Mouse (Mus musculus) limb, embryonic 12.5 days (tissue): ENCODE measurements around the gene Col1a1. TPM values are rescaled to one million over a fixed set of nuclear protein-coding genes. Genes with fewer than 3 reads are reported as not detected.

Experiments used
- ATAC-seq: fragments of 200-750 bp; cut with Nextera tagmentation; 2 replicates; pipeline ENCODE4 v1.8.0; 2017; ENCODE audit warnings: low read depth, moderate TSS enrichment; ENCODE audit not compliant: insufficient number of reproducible peaks, insufficient read depth, low FRiP score, low TSS enrichment
- H3K27ac ChIP-seq: fragments of 300-500 bp; sonication (generic); 2 replicates; pipeline ENCODE4 v1.5.1; 2016; ENCODE audit warnings: mild to moderate bottlenecking, moderate library complexity
- H3K27me3 ChIP-seq: fragments of 300-500 bp; sonication (generic); 2 replicates; pipeline ENCODE4 v1.6.1; 2016; ENCODE audit warnings: mild to moderate bottlenecking, moderate library complexity
- H3K36me3 ChIP-seq: fragments of 300-500 bp; sonication (generic); 2 replicates; pipeline ENCODE4 v1.6.1; 2016; ENCODE audit warnings: mild to moderate bottlenecking, moderate library complexity
- H3K4me1 ChIP-seq: fragments of 300-500 bp; sonication (generic); replicated peaks from 2 replicates; pipeline ENCODE4 v1.6.1; 2016
- H3K4me2 ChIP-seq: fragments of 300-500 bp; sonication (generic); 2 replicates; pipeline ENCODE4 v1.6.1; 2016; ENCODE audit warnings: mild to moderate bottlenecking, moderate library complexity
- H3K4me3 ChIP-seq: fragments of 300-500 bp; sonication (generic); replicated peaks from 2 replicates; pipeline ENCODE4 v1.5.1; 2016; ENCODE audit warnings: mild to moderate bottlenecking
- H3K9ac ChIP-seq: fragments of 300-500 bp; sonication (generic); replicated peaks from 2 replicates; pipeline ENCODE4 v1.6.1; 2016; ENCODE audit warnings: mild to moderate bottlenecking, moderate library complexity
- H3K9me3 ChIP-seq: fragments of 300-500 bp; sonication (generic); 2 replicates; pipeline ENCODE4 v1.6.1; 2016; ENCODE audit warnings: mild to moderate bottlenecking, moderate library complexity
- WGBS: fragments of 180-500 bp; shearing (Covaris S2); methylation state at CpG from one replicate; pipeline ENCODE4 v1.1.7; 2016; 5-methylcytosine and 5-hydroxymethylcytosine counted together
- polyA plus RNA-seq: library from polyadenylated mRNA; unstranded; fragments of >200 nt; fragmentation: Nextera tagmentation; extraction: Ambion mirVana; gene quantifications from 2 replicates; pipeline ENCODE4 v1.2.1, GENCODE M21; 2016

Col1a1 gene
- polyA plus RNA-seq, 1 experiment from 2014 or later = 290 TPM

DNA sequence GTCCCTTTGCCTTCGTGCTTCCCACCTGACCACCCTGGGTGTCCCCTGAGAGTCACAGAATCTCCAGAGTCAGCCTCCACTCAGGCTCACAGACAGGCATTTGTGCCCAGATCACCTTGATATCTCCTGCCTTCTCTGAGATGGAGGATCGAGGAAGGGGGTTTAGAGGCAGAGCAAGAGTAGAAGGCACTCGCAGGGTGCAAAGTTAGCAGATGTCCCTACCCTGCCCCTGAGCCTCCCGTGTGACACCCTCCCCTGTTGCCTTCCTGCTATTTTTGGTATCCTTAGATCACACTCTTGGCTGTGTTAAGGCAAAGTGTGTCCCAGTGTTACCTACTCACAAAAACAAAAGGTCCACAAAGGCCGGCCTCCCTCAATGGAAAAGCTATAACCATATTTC lies 40.2 kb downstream of the Col1a1 start, which contains the start of gene Sgca:
Gene Sgca (minus strand): TSS at position 129 of the 400 bp plus-strand sequence.
- ATAC-seq = no peak
- Histone ChIP-seq H3K9me3 (no peaks in the 10 kb centered on the region), H3K4me3 (no peak within 1 kb of the TSS), H3K9ac (no peak within 1 kb of the TSS), H3K4me2 (no peak within 1 kb of the TSS), H3K4me1 (peaks cover 14% of the 10 kb centered on the region; the same call in 1 of the 2 replicates), H3K36me3 (no peaks in the 10 kb centered on the region), H3K27ac (no peak within 1 kb of the TSS), H3K27me3 (peaks cover 8% of the 10 kb centered on the region)
- 67% methylated on average over 5 of the region's 5 CpGs for WGBS

DNA sequence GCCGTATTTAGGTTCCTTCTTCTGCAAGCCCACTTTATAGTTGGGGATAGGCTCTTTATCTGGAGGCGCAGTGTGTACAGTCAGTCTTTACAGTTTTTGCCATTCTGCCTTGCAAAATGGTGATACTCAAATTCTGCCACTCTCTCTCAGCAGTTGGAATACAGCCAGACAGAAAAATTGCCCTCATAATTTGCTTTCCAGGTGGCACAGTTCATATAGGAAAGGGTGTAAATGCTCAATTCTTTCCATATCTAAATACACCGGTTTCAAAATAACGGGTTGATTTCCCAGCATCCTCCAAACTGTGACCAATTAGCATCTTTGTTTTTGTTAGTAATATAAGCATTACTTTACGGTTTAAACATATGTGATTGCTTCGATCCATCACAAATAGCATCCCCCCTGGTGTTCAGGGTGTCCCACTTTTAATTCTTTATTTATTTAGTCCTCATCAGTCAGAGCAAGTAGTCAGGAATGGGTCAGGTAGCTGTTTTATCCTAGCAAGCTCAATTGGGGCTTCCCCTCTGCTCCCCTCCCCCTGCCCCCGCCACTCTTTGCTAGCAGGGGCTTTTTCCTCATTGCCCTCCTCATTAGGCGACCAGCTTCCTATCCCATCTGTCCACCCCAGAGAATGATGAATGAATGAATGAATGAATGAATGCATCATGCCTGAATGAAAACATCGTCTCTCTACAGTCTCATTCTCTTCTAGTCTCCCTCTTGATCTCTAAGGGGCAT lies 42.3 kb downstream of the Col1a1 start:
- H3K4me2 ChIP-seq = peak overlapping the region; percentile 55
- H3K4me1 ChIP-seq = peaks cover 14% of the 10 kb centered on the region; the same call in 1 of the 2 replicates
- peak overlapping the region; percentile 23 for H3K4me3 ChIP-seq
- no peaks in the 10 kb centered on the region for H3K9me3 ChIP-seq
- no peaks in the 10 kb centered on the region for H3K27me3 ChIP-seq
- peak; percentile 26 for ATAC-seq
- no peak overlapping the region for H3K27ac ChIP-seq
- 50% methylated on average over 9 of the region's 9 CpGs for WGBS
- peak overlapping the region; percentile 38; the same call in 1 of the 2 replicates for H3K9ac ChIP-seq
- H3K36me3 ChIP-seq = no peaks in the 10 kb centered on the region

DNA sequence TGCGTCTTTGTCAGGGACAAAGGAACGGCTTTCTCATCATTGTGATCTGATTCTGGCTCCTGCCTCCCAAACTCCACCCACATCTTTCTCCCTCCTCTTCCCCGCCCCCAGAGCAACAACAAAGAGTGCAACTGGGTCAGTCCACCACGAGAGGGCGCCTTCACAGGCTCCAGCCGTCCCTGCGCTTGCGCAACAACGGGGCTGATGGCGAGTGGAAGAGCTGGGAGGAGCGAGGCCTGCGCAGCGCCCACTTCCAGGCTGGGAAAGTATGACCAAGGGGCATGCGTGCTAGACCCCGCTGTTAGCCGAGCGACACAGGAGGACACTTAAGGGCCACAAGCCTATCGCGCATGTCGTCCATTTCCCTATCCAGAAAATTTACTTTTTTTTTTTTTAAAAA lies 42.9 kb downstream of the Col1a1 start:
- Histone ChIP-seq H3K9ac (peak overlapping the region; percentile 38; the same call in 1 of the 2 replicates), H3K27me3 (no peaks in the 10 kb centered on the region), H3K36me3 (no peaks in the 10 kb centered on the region), H3K27ac (no peak overlapping the region), H3K4me1 (peaks cover 14% of the 10 kb centered on the region; the same call in 1 of the 2 replicates), H3K9me3 (no peaks in the 10 kb centered on the region), H3K4me3 (peak overlapping the region; percentile 23), H3K4me2 (peak overlapping the region; percentile 55)
- 0% methylated on average over 20 of the region's 20 CpGs for WGBS
- ATAC-seq = peak; percentile 93

DNA sequence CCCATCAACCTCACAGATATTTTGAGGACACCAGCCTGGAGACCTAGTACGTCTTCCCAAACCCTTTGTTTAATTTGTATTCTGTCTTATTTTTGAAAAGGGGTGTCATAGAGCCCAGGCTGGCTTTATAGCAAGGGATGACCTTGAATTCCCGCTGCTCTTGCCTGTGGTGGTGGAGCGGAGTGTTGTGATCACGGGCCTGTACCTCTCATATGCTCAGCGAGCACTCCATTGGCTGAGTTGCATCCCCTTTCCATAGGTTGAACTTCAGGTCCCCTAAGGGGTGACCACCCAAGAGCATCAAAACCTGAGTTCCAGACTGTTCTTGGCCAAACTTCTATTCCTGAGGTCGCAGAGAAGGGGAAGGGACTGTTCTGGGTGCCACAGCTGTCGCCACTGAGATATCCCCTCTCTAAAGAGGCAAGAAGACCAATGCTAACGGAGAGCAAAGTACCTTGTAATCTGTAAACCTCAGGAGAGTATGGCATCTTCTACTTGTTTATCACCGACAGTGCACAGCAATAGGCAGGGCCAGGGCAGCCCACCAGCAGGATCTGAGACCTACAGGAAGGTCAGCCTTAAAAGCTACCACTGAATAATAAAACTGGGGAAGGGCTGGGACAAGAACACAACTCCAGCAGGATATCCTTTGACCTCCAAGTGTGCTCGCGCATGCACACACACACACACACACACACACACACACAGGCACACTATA lies 43.6 kb downstream of the Col1a1 start:
- no peaks in the 10 kb centered on the region for H3K36me3 ChIP-seq
- H3K9me3 ChIP-seq = no peaks in the 10 kb centered on the region
- no peak overlapping the region for H3K27ac ChIP-seq
- peak overlapping the region; percentile 55 for H3K4me2 ChIP-seq
- WGBS = 79% methylated on average over 11 of the region's 11 CpGs
- peak overlapping the region; percentile 23; the same call in 1 of the 2 replicates for H3K4me3 ChIP-seq
- no peak overlapping the region for H3K9ac ChIP-seq
- H3K27me3 ChIP-seq = no peaks in the 10 kb centered on the region
- peaks cover 14% of the 10 kb centered on the region; the same call in 1 of the 2 replicates for H3K4me1 ChIP-seq
- ATAC-seq = no peak

DNA sequence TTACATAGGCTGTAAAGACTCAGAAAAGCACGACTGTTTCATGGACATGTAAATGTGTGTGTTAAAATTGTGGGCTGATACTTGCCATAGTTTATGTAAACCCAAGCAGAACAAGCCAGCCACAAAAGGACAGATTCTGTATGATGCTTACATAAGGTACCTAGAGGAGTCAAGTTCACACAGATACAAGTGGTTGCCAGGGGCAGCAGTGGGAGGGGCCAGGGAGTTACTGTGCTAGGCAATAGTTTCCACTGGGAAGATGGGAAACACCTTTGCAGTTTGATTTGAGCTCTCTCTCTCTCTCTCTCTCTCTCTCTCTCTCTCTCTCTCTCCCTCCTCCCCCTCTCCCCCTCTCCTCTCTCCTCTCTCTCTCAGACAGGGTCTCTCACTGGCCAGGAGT lies 49.1 kb downstream of the Col1a1 start:
- ATAC-seq = no peak
- WGBS = 35% methylated on average over 1 of the region's 1 CpGs
- Histone ChIP-seq H3K4me3 (no peak overlapping the region), H3K27me3 (no peaks in the 10 kb centered on the region), H3K36me3 (no peaks in the 10 kb centered on the region), H3K4me1 (peaks cover 28% of the 10 kb centered on the region), H3K27ac (no peak overlapping the region), H3K9ac (no peak overlapping the region), H3K9me3 (no peaks in the 10 kb centered on the region), H3K4me2 (no peak overlapping the region)

DNA sequence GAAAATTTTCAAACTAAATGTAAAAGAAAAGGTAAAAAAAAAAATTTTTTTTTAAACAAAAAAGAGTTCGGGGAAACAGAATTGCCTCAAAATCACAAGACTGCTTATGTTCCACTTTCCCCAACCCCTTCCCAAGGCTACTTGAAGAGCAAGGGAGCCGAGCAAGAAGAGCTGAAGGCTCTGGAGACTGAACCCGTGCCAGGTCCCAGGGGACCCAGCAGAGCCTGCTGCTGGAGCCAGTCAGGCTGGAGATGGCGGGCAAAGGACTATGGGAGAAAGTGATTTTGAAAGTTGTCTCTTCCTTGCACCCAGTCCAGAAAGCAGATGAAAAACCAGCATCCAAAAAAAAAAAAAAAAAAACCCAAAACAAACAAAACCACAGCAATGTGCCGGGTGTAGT lies 49.8 kb downstream of the Col1a1 start:
- H3K9ac ChIP-seq = no peak overlapping the region
- H3K36me3 ChIP-seq = no peaks in the 10 kb centered on the region
- no peak overlapping the region for H3K4me2 ChIP-seq
- no peaks in the 10 kb centered on the region for H3K9me3 ChIP-seq
- ATAC-seq = no peak
- H3K27ac ChIP-seq = no peak overlapping the region
- H3K4me3 ChIP-seq = no peak overlapping the region
- no peaks in the 10 kb centered on the region for H3K27me3 ChIP-seq
- peaks cover 33% of the 10 kb centered on the region for H3K4me1 ChIP-seq
- 76% methylated on average over 5 of the region's 5 CpGs for WGBS

DNA sequence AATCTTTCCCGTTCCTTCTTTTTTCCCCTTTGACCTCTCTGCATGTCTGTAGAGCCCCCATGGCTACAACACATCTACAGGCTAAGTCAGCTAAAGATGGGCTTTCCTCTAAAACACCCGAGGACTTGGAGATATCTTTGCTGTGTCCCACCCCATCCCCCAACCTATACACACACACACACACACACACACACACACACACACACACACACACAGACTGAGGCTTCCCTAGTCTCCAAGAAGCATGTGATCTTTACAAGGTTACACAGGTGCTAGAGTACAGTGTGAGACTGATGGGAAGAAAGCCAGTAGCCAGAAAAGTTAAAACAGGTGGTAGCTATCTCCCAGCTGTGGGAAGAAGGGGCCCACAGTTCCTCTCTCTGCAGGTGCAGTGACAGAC lies 50.4 kb downstream of the Col1a1 start:
- Histone ChIP-seq H3K4me1 (peaks cover 33% of the 10 kb centered on the region), H3K4me2 (no peak overlapping the region), H3K36me3 (no peaks in the 10 kb centered on the region), H3K27me3 (no peaks in the 10 kb centered on the region), H3K4me3 (no peak overlapping the region), H3K27ac (no peak overlapping the region), H3K9me3 (no peaks in the 10 kb centered on the region), H3K9ac (no peak overlapping the region)
- no peak for ATAC-seq
- 74% methylated on average over 2 of the region's 2 CpGs for WGBS

DNA sequence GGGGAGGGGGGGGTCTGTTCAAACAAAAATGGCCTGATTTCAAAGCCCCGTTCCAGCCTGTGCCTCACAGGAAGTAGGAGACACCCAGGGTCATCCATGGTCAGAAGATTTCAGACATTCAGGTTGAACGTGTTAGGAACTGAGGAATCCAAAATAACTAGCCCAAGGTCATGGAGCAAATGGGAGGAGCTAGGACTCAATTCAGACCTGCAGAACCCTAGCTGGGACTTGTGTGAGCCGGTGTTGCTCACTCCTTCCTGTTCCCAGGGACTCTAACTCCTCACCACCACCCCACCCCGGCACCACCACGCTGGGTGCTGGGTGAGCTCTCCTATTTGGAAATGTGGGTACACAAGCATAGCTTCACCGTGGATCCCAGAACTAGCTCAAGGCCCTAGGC lies 51.3 kb downstream of the Col1a1 start:
- no peak for ATAC-seq
- no peak overlapping the region for H3K4me2 ChIP-seq
- H3K36me3 ChIP-seq = no peaks in the 10 kb centered on the region
- WGBS = 64% methylated on average over 6 of the region's 6 CpGs
- no peaks in the 10 kb centered on the region for H3K9me3 ChIP-seq
- H3K9ac ChIP-seq = no peak overlapping the region
- no peaks in the 10 kb centered on the region for H3K27me3 ChIP-seq
- H3K27ac ChIP-seq = no peak overlapping the region
- H3K4me3 ChIP-seq = no peak overlapping the region
- H3K4me1 ChIP-seq = peaks cover 39% of the 10 kb centered on the region

DNA sequence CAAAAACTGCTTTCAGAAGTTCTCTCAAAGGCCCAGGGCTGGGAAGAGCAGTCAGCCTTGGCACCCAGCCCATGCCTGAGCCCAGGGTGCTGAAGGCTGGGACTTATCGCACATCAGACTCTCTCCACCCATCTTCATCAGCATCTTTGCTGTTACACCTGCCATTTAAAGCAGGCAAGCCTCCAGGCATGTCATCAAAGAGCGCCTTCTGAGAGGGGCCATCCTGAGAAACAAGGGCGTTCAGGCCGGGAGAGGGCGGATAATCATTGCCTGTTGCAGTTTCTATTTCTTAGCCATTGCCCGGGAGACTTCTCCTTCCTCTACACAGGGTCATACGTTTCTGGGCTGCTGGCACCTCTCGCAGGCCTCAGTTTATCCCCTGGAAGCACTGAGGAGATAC lies 51.8 kb downstream of the Col1a1 start:
- H3K27ac ChIP-seq = no peak overlapping the region
- H3K36me3 ChIP-seq = no peaks in the 10 kb centered on the region
- no peak overlapping the region for H3K4me3 ChIP-seq
- H3K4me1 ChIP-seq = peaks cover 44% of the 10 kb centered on the region
- H3K27me3 ChIP-seq = no peaks in the 10 kb centered on the region
- ATAC-seq = no peak
- WGBS = 74% methylated on average over 8 of the region's 8 CpGs
- no peak overlapping the region for H3K9ac ChIP-seq
- H3K4me2 ChIP-seq = no peak overlapping the region
- no peaks in the 10 kb centered on the region for H3K9me3 ChIP-seq

DNA sequence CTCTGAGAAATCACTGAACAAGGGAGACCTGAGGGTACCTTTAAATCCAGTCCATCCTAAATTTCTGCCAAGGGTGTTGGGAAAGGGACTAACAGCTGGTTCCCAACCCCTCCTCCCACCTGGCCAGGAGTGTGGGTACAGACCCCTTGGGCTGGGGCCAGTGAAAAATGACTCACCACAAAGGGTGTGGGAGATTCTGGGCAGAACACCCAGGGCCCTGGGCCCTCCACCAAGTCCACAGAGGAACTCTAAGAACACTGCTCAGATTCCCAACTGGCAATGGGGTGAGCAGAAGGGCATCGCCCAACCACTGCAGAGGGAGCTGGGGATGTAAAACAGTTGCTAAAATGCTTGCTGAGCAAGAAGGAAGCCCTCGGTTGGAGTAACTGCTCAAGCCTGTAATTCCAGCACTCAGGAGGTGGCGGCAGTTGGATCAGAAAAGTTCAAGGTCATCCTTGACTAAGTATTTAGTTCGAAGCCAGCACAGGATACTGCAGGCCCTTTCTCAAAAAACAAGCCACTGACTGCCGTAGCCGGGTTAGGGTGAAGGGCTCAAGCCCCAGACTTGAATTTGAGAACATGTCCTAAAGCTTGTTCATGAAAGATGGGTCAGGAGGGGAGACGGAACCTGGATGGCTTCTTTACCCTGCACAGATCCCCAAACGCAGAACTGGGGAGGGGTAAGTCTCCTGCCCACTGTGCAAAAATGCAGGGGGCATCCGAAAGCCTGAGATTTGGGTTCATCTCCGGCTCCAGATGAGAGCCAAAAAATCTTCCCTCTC lies 52.9 kb downstream of the Col1a1 start:
- Histone ChIP-seq H3K27ac (peak overlapping the region; percentile 95), H3K4me1 (peaks cover 55% of the 10 kb centered on the region), H3K27me3 (no peaks in the 10 kb centered on the region), H3K36me3 (0 out of 2 replicates have a peak, but pooled peaks cover 4% of the 10 kb centered on the region), H3K9me3 (no peaks in the 10 kb centered on the region), H3K4me3 (peak overlapping the region; percentile 93), H3K4me2 (peak overlapping the region; percentile 100), H3K9ac (peak overlapping the region; percentile 73)
- WGBS = 19% methylated on average over 10 of the region's 10 CpGs
- ATAC-seq = no peak

DNA sequence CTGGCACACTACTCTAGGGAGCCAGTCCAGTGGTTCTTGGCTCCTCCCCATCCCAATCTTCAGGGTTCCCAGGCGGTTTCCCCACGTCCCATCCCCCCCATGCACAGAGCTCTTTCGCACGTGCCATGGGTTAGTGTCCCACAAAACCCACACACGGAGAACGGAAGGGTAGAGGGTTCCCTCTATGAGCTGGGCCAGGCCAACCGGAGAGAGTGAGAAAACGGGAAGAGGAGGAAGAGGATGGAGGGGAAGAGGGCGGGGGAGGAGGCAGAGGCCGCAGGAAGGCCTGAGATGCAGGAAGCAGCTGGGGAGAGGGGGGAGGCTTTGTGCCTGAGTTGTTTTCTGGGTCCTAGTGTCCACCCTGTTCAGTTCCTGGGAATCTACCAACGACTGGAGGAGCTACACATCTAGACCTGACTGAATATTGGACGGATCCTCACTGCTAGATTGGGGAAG lies 53.6 kb downstream of the Col1a1 start:
- ATAC-seq = peak; percentile 58; the same call in 1 of the 2 replicates
- WGBS = 2% methylated on average over 12 of the region's 12 CpGs

More for the DNA sequence above, 53.6 kb downstream of the Col1a1 start:
- H3K9me3 ChIP-seq = no peaks in the 10 kb centered on the region
- H3K27me3 ChIP-seq = no peaks in the 10 kb centered on the region
- H3K36me3 ChIP-seq = 0 out of 2 replicates have a peak, but pooled peaks cover 4% of the 10 kb centered on the region
- peak overlapping the region; percentile 73 for H3K9ac ChIP-seq
- peak overlapping the region; percentile 100 for H3K4me2 ChIP-seq
- H3K4me1 ChIP-seq = peaks cover 61% of the 10 kb centered on the region
- H3K4me3 ChIP-seq = peak overlapping the region; percentile 93
- H3K27ac ChIP-seq = peak overlapping the region; percentile 95
